Mouse (Mus musculus) cerebellum, adult 2 months (tissue): ENCODE measurements around the gene Ubr7.

ENCODE experiments used
- CTCF ChIP-seq: fragments of 200-500 bp; IDR thresholded peaks from 2 replicates; pipeline ENCODE4 v1.5.1; 2011; ENCODE audit warnings: low read depth, mild to moderate bottlenecking, control low read depth, low read length, moderate library complexity, borderline replicate concordance; ENCODE audit not compliant: insufficient read depth
- POLR2A ChIP-seq: fragments of 200-500 bp; IDR thresholded peaks from 2 replicates; pipeline ENCODE4 v1.6.1; 2011; ENCODE audit warnings: low read length, control low read depth, borderline replicate concordance; ENCODE audit not compliant: insufficient read depth

GRCm38 (mm10) chr12:102778151-102778550 lies 20.4 kb downstream of the Ubr7 start:
- no peak for TF ChIP-seq CTCF
- no peak for TF ChIP-seq POLR2A
